Mouse (Mus musculus) brain, embryonic 14.5 days (tissue): ENCODE data around the gene Atrnl1. TPM values are rescaled to one million over a fixed set of nuclear protein-coding genes. Genes with fewer than 3 reads are reported as not detected.

Experiments used
- DNase-seq: peaks from one replicate; pipeline ENCODE4 v3.0.0-alpha.2; 2011; ENCODE audit warnings: low read depth
- CTCF ChIP-seq: fragments of 200-500 bp; IDR thresholded peaks from 2 replicates; pipeline ENCODE4 v1.5.1; 2012; ENCODE audit warnings: inconsistent platforms, mild to moderate bottlenecking, moderate library complexity, borderline replicate concordance; ENCODE audit not compliant: insufficient read depth, insufficient read length; ENCODE audit errors: extremely low read depth
- POLR2A ChIP-seq: fragments of 200-500 bp; IDR thresholded peaks from 2 replicates; pipeline ENCODE4 v1.6.1; 2012; ENCODE audit warnings: mild to moderate bottlenecking, inconsistent platforms, borderline replicate concordance; ENCODE audit not compliant: poor library complexity, insufficient read depth, insufficient read length, severe bottlenecking; ENCODE audit errors: extremely low read depth
- polyA plus RNA-seq: library from polyadenylated mRNA; depleted of rRNA; stranded (reverse); fragments of >200 nt; gene quantifications from 2 replicates; pipeline ENCODE4 v1.2.3, GENCODE M21; 2012

Atrnl1 gene
- polyA plus RNA-seq, 1 experiment, result 31.4 TPM

DNA sequence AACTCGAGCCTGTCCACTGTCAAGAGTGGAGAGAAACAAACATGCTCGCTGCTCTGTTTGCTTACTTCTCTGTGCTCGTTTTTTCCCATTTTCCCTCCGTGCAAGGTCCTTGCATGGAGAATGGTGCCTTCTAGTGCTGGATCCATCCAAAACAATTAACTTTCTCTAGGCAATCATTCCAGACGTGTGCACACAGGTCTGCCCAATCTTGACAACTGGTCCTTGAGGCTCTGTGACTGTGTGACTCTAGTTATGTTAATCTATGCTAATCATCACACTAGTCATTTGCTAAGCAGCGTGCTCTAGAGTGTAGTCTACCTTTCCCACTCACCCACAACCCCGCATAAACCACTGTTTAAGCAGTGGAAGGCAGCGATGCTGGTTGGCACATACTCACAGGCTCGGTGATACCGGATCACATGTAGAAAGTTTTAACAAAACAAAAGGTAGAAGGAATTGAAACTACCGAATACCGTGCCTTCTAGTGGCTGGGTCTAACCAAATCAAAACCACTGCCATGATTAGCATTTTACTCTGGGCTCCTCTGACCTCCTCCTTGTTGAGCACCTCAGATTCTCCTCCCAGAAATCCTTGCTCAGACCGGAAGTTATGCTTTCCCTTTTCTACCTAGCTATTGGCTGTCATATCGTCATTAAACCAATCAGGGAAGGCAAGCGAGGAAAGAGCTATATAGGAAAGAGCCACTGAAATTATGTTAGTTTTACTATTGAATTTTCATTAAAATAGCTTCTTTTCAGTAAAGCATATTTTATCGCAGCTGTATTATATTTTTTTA lies 153.9 kb downstream of the Atrnl1 start:
- TF ChIP-seq POLR2A (no peak), CTCF (no peak)
- DNase-seq, result no peak

DNA sequence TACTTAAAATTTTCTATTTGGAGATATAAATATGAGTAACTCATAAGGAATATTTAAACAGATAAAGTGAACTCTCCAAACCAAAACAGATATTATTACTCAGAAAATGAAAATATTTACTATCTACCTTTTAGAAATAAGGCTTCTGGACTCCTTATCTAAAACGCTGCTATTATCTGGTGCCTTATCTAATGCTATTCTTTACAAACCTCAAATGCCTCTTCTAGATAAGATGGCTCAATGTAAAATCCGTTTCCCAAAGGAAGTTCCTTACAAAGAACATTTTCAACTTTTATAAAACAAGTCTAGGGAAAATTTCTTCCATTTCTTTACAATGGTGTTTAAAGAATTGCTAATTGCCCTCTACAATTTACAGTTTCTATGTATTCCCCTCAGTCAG lies 156.2 kb downstream of the Atrnl1 start:
- TF ChIP-seq CTCF (no peak), POLR2A (no peak)
- no peak for DNase-seq

DNA sequence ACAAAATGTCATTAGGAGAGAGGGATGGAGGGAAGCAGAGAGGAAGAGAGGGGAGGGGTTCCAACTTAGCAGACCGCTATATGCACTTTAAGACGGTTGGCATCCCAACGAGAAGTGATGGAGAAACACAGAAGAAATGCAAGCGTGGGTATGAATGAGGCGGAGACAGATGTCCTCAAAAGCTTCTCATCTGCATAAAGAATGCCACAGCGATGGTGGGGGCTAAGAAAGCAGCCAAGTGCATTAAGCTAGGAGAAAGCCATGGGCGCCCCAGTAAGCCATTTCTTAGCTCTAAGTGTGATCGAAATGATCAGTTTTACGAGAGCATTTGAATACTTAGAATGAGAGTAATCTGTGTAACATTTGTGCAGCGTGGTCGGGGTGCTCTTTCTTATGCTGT lies 157.8 kb downstream of the Atrnl1 start:
- no peak for DNase-seq
- TF ChIP-seq CTCF, result no peak
- no peak for TF ChIP-seq POLR2A

DNA sequence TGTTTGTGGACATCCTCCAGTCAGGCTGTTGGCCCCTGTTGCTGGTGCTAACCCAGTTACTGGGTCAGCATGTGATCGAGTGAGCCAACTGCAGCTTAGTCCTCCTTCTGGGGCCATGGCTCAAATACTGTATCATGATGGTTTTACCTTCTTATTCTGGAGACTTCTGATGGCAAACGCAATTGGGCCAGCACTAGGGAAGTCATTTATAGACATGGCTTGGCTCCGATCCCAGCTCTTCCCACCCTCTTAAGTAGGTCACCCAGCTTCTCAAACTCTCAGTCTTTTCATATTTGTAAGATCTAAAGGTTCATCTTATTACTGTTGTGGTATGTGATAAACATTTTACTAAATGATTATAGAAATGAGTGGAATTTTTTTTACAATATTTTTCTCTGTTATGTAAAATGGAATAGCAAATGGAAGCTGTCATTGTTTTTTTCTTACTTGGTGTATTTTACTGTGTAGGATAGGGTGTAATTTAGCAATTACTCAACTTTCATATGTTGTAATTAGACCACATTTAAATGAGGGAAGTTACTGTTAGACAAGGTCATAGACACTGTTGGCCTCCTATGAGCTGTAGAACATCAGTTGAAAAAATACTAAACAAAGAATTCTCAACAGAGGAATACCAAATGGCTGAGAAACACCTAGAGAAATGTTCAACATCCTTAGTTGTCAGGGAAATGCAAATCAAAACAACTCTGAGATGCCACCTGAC lies 171.7 kb downstream of the Atrnl1 start:
- DNase-seq, result peak; percentile 18
- no peak for TF ChIP-seq POLR2A
- no peak for TF ChIP-seq CTCF

DNA sequence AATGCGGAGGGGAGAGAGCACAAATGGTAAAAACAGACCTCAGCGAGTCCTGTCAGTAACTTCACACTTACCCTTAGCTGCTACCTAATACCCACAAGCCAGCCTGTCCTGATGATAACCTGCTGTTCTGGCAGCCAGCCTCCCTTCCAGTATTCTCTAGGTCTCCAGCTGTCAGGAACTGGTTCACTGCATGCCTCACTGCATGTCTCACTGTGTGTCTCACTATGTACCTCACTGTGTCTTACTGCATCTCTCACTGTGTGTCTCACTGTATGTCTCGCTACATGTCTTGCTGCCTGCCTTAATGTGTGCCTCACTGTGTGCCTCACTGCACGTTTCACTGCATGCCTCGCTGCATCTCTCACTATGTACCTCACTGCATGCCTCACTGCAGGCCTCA lies 175.9 kb downstream of the Atrnl1 start:
- TF ChIP-seq CTCF (no peak), POLR2A (no peak)
- DNase-seq, result peak; percentile 56

DNA sequence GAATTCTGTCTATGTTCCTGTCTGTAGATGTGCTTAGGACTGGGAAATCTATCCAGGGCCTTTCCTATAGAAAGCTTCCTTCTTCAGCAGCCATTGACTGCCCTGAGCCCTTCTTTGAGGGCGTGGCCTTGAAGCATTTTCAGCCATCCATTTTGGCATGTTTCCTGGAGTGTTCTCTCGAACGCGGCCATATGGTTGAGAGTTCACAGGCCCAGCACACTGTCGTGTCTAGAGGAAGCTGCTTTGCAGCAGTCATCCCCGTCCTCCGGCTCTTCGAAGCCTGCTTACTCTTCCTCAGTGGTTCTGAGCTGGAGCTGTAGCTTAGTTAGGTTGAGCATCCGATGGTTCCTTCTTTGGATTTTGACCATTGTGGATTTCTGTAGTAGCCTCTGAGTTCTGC lies 191.4 kb downstream of the Atrnl1 start:
- DNase-seq, result peak; percentile 32
- TF ChIP-seq CTCF, result no peak
- no peak for TF ChIP-seq POLR2A

DNA sequence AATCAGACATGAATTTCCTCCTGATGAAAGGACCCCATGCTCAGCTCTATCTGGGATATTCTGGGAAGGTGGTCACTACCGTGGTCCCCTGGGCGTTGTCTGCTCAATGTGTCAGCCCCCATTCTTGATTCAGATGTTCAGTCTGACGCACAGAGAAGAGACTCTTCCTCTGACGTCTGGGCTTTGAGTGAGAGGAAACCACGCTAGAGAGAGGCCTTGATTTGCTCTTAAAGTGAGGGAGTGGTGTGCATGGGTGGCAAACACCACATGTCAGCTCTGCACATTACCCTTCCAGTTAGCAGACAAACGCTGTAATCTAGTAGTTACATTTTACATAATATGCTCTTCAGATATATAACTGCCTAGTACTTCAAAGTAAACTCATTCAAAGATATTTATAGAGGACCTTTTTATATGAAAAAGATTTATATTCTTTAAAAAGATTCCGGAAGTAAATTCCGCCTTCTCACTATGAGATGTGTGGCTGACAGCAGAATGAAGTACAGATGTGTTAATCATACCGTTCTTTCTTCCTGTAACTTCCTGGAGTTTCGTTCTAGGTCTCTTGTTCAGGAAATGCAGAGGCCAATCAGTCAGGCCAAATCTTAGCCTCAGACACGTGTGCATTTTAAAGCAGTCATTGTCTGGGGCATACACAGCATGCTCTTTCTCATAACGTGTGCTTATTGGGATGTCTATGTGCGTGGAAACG lies 192.1 kb downstream of the Atrnl1 start:
- TF ChIP-seq CTCF, result no peak
- TF ChIP-seq POLR2A, result no peak
- no peak for DNase-seq

DNA sequence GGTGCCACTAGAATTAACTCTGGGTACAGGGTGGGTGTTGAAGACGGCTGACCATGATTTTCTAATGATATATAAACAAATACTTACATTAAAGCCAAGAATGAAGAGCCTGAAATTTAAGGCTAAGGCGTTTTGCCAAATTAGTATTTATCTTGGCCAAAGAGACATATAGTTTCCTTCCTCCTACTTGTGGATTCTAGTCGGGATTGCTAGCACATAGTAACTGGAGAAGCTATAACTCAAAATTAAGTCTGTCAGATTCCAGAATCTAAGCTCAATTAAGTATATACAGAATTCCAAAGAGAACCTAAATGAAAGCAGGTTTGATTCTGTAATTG lies 192.6 kb downstream of the Atrnl1 start:
- no peak for DNase-seq
- TF ChIP-seq POLR2A (no peak), CTCF (no peak)

DNA sequence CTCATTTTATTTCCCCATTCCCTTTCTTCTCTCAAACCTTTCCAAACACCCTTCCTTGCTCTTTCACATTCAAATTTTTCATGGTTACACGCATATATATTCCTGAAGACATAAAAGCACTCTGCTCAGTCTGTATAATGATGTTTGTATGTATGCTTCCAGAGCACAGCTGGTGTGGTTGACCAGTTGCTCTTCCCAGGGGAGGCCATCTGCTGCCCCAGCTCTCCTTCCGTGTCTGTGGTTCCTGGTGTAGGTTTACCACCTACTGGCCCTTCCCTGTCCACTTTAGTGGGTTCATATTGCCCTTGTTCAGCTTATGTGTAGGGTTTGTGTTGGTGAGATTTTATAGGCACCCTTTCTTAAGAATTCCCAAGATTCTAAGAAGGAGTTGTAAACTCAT lies 197.5 kb downstream of the Atrnl1 start:
- DNase-seq, result no peak
- no peak for TF ChIP-seq POLR2A
- TF ChIP-seq CTCF, result no peak

DNA sequence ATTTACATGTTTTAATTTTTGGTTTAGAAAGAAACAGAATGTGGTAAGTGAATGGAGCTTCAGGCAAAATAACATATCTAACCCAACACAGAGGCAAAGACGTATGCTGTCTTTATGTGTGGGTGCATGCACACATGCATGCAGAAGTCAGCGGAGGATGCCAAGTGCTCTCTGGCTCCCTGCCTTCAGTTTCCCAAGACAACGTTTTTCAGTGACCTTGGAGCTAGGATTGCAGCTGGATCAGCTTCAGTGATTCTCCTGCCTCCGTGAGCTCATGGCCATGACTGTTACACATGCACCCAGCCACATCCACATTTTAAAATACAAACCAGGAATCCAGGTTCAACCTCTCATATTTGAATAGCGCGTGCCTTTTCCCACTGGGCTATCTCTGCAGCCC lies 203.5 kb downstream of the Atrnl1 start:
- TF ChIP-seq CTCF, result no peak
- no peak for TF ChIP-seq POLR2A
- peak; percentile 31 for DNase-seq

DNA sequence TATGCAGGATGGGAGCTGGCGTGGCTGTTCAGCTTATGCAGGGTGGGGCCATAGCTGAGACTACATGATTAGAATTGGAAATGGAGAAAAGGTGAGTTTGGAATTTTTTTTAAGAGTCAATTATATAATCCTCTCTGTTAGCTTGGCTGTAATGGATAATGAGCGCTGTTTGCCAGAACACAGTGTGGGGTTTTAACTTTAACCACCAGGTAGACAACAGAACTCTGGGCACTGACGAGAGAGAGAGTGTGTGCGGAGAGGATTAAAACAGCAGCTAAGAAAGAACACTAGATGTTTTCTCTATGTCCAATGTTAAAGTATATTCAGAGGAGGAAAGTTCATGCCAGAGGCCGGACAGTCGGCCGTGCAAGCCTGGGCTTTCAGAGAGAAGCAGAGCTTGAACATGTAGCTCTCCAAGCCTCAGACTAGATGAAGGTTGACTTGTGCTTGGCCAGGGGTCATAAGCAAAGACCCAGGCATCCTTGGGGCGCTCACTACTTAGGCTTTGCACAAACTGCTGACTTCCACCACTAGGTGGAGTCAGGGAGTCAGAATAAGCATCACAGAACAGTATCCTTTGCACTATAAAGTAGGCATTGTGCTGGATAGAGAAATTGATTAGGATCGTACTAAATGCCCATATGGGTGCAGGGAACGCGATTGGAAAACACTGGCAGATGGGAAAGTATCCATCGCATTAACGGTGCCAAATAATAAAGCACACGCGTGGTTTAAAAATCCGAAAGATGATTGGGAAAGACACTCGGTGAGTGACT lies 205.6 kb downstream of the Atrnl1 start:
- peak; percentile 78 for DNase-seq
- TF ChIP-seq POLR2A (no peak), CTCF (peak; percentile 71; the same call in 1 of the 2 replicates)

DNA sequence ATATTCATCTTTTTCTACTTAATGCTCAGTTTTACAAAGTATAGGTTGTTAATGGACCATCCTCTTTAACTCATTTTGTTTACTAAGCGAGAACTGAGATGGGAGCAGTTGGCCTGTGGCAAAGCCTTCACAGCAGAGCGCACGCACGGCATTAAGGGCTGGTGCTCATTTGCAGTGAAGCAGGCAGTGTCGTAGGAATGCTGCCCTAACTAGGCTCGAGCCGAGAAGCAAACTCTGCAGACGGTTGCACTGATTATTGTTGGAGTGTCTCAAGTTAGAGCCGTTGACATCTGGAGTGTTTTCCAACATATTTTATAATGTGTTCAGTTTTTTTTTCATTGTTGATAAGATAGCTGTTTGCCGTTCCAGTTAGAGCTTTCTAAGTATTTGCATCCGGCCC lies 206.9 kb downstream of the Atrnl1 start:
- no peak for TF ChIP-seq CTCF
- TF ChIP-seq POLR2A, result no peak
- DNase-seq, result peak; percentile 43
